19 mouse cellular contexts compared by ENCODE assay signal in the genomic region with DNA sequence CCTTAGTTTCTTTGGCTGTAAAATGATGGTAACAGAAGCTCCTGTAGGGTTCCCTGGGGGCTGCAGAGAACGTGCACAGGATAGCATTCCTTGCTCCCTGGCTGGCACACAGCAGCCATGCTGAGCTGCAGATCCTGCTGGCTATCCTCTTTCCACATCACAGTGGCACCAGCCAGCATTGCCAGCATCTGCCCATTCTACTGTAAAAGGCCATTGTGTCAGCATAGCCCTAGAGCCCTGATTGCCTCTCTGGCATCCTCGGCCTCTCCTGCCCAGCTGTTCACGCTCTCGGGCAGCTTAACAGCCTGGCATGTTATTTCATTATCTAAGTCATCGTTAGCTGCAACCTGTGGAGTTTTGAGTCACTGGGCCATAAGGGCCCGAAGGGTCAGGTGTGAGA.
A peak's percentile ranks its signal among the peaks of the same experiment; 100 is the strongest.
DNase-seq lines count a peak whose midpoint lies in the region; ATAC-seq lines count a peak whose summit lies in the region.
"Had no signal": no experiment of that assay in that cellular context is flagged by ENCODE, and none has a peak within 500 bp of the region (broad histone marks: within the 10 kb centered on the region; RNA-seq: fewer than 3 reads in every experiment).

No protein-coding gene starts in this region.

- peak overlapping the region; percentile 56 for H3K27ac ChIP-seq in hindbrain, embryonic 15.5 days (replicated peaks)
- no peak overlapping the region for H3K27ac ChIP-seq in hindbrain, embryonic 12.5 days
- peak overlapping the region; percentile 39; the same call in 1 of the 2 replicates for H3K27ac ChIP-seq in neural tube, embryonic 14.5 days (ENCODE audit: low read depth, low read length)
- no peak overlapping the region for H3K27ac ChIP-seq in kidney, embryonic 15.5 days
- H3K27ac ChIP-seq: heart, adult 2 months; neural tube, embryonic 12.5 days had no signal

- H3K4me3 ChIP-seq in hindbrain, embryonic 15.5 days: no peak overlapping the region
- H3K4me3 ChIP-seq in hindbrain, embryonic 12.5 days: no peak overlapping the region
- no peak overlapping the region for H3K4me3 ChIP-seq in neural tube, embryonic 14.5 days (ENCODE audit: low read depth, low read length)
- no peak overlapping the region for H3K4me3 ChIP-seq in kidney, embryonic 15.5 days (replicated peaks)
- H3K4me3 ChIP-seq: heart, adult 2 months; neural tube, embryonic 12.5 days had no signal

- no peaks in the 10 kb centered on the region for H3K9me3 ChIP-seq in hindbrain, embryonic 15.5 days
- no peaks in the 10 kb centered on the region for H3K9me3 ChIP-seq in hindbrain, embryonic 12.5 days (replicated peaks)
- no peaks in the 10 kb centered on the region for H3K9me3 ChIP-seq in neural tube, embryonic 14.5 days (ENCODE audit: control insufficient read depth, low read length)
- no peaks in the 10 kb centered on the region for H3K9me3 ChIP-seq in kidney, embryonic 15.5 days (replicated peaks)
- H3K9me3 ChIP-seq: neural tube, embryonic 12.5 days had no signal

- 47% methylated on average over 6 of the region's 6 CpGs for WGBS in hindbrain, embryonic 15.5 days
- WGBS in hindbrain, embryonic 12.5 days: 71% methylated on average over 6 of the region's 6 CpGs
- 41% methylated on average over 6 of the region's 6 CpGs for WGBS in neural tube, embryonic 14.5 days
- WGBS in kidney, embryonic 15.5 days: 66% methylated on average over 6 of the region's 6 CpGs

- no peaks in the 10 kb centered on the region for H3K36me3 ChIP-seq in hindbrain, embryonic 15.5 days
- H3K36me3 ChIP-seq in hindbrain, embryonic 12.5 days: no peaks in the 10 kb centered on the region
- H3K36me3 ChIP-seq in neural tube, embryonic 14.5 days (ENCODE audit: control insufficient read depth, insufficient read depth, low read length): no peaks in the 10 kb centered on the region
- no peaks in the 10 kb centered on the region for H3K36me3 ChIP-seq in kidney, embryonic 15.5 days
- H3K36me3 ChIP-seq: neural tube, embryonic 12.5 days had no signal

- no peaks in the 10 kb centered on the region for H3K27me3 ChIP-seq in hindbrain, embryonic 15.5 days
- H3K27me3 ChIP-seq in hindbrain, embryonic 12.5 days: no peaks in the 10 kb centered on the region
- H3K27me3 ChIP-seq in neural tube, embryonic 14.5 days (ENCODE audit: control insufficient read depth, insufficient read depth, low read length): no peaks in the 10 kb centered on the region
- no peaks in the 10 kb centered on the region for H3K27me3 ChIP-seq in kidney, embryonic 15.5 days
- H3K27me3 ChIP-seq: neural tube, embryonic 12.5 days had no signal

- no peak overlapping the region for H3K4me2 ChIP-seq in hindbrain, embryonic 15.5 days
- H3K4me2 ChIP-seq in hindbrain, embryonic 12.5 days (replicated peaks): no peak overlapping the region
- no peak overlapping the region for H3K4me2 ChIP-seq in neural tube, embryonic 14.5 days (ENCODE audit: low read depth, low read length)
- H3K4me2 ChIP-seq in kidney, embryonic 15.5 days: no peak overlapping the region

- no peak for DNase-seq in cerebellum, adult 11 months
- DNase-seq in fat pad, adult 2 months (ENCODE audit: extremely low read depth, low read depth, low spot score): peak; percentile 37
- DNase-seq in urinary bladder, postnatal 4 days (ENCODE audit: low spot score in 2 of 2): no peak
- DNase-seq: adrenal gland, adult 2 months; forebrain, postnatal 0 days; heart, adult 2 months; kidney, adult 2 months; kidney, postnatal 36 days; liver; lung, adult 2 months; lung, postnatal 4 days; right cerebral cortex, postnatal 4 days; thymus, postnatal 25 days had no signal

- H3K4me1 ChIP-seq in hindbrain, embryonic 15.5 days (replicated peaks): peaks cover 27% of the 10 kb centered on the region
- peaks cover 16% of the 10 kb centered on the region for H3K4me1 ChIP-seq in hindbrain, embryonic 12.5 days
- H3K4me1 ChIP-seq in neural tube, embryonic 14.5 days (ENCODE audit: control insufficient read depth, insufficient read depth, low read length): peaks cover 11% of the 10 kb centered on the region; the same call in 1 of the 2 replicates
- H3K4me1 ChIP-seq in kidney, embryonic 15.5 days: peaks cover 23% of the 10 kb centered on the region

- ATAC-seq in cerebellum, adult (ENCODE audit: insufficient number of reproducible peaks, low FRiP score, low TSS enrichment): 0 out of 2 replicates have a peak, but pooled peaks have one; percentile 34
- ATAC-seq in hindbrain, embryonic 15.5 days (ENCODE audit: low FRiP score, low read depth): no peak
- no peak for ATAC-seq in hindbrain, embryonic 12.5 days (ENCODE audit: low FRiP score)
- ATAC-seq in neural tube, embryonic 14.5 days (ENCODE audit: low read depth): peak; percentile 50; the same call in 1 of the 2 replicates
- no peak for ATAC-seq in kidney, embryonic 15.5 days (replicated peaks; ENCODE audit: low FRiP score)

- H3K9ac ChIP-seq in hindbrain, embryonic 15.5 days: no peak overlapping the region
- H3K9ac ChIP-seq in hindbrain, embryonic 12.5 days: no peak overlapping the region
- H3K9ac ChIP-seq in neural tube, embryonic 14.5 days (replicated peaks; ENCODE audit: low read depth, low read length): 0 out of 2 replicates have a peak overlapping the region, but pooled peaks have one; percentile 11
- no peak overlapping the region for H3K9ac ChIP-seq in kidney, embryonic 15.5 days
- H3K9ac ChIP-seq: forebrain, postnatal 0 days; neural tube, embryonic 12.5 days had no signal

Comparison
In these comparisons a context has a peak if more than half of its experiments do, and no peak if none do; other contexts are left out.
1. H3K27ac ChIP-seq: peak in hindbrain, embryonic 15.5 days (single experiment) and neural tube, embryonic 14.5 days (single experiment); none in hindbrain, embryonic 12.5 days (single experiment) and kidney, embryonic 15.5 days (single experiment).
2. ATAC-seq: peak in cerebellum, adult (single experiment) and neural tube, embryonic 14.5 days (single experiment); none in hindbrain, embryonic 15.5 days (single experiment), hindbrain, embryonic 12.5 days (single experiment) and kidney, embryonic 15.5 days (single experiment).